Mouse (Mus musculus) forebrain, embryonic 14.5 days (tissue): ENCODE measurements at regions not wholly inside any gene's neighbourhood (a gene's known extent, or its start where the extent isn't known, plus 50 kb on each side); places are given as distances from the start of the nearest gene placed in this dataset.

Experiments used
- ATAC-seq: fragments of 200-750 bp; cut with Nextera tagmentation; 2 replicates; pipeline ENCODE4 v1.8.0; 2017; ENCODE audit warnings: mild to moderate bottlenecking, moderate library complexity
- DNase-seq: peaks from one replicate; pipeline ENCODE4 v3.0.0-alpha.2; 2015; ENCODE audit warnings: low spot score
- H3K27ac ChIP-seq: fragments of 300-500 bp; sonication (generic); 2 replicates; pipeline ENCODE4 v1.5.1; 2014; ENCODE audit warnings: low read depth, mild to moderate bottlenecking, control low read depth, low read length, moderate library complexity
- H3K27me3 ChIP-seq: fragments of 300-500 bp; sonication (generic); replicated peaks from 2 replicates; pipeline ENCODE4 v1.6.1; 2014; ENCODE audit warnings: low read length, control low read depth, mixed read lengths; ENCODE audit not compliant: control insufficient read depth, insufficient read depth
- H3K36me3 ChIP-seq: fragments of 300-500 bp; sonication (generic); 2 replicates; pipeline ENCODE4 v1.6.1; 2014; ENCODE audit warnings: low read length, control low read depth; ENCODE audit not compliant: control insufficient read depth, insufficient read depth
- H3K4me1 ChIP-seq: fragments of 300-500 bp; sonication (generic); 2 replicates; pipeline ENCODE4 v1.6.1; 2014; ENCODE audit warnings: antibody characterized with exemption, low read length, control low read depth; ENCODE audit not compliant: control insufficient read depth, insufficient read depth
- H3K4me2 ChIP-seq: fragments of 300-500 bp; sonication (generic); 2 replicates; pipeline ENCODE4 v1.6.1; 2014; ENCODE audit warnings: mild to moderate bottlenecking, control low read depth, low read length
- H3K4me3 ChIP-seq: fragments of 300-500 bp; sonication (generic); 2 replicates; pipeline ENCODE4 v1.5.1; 2014; ENCODE audit warnings: low read depth, low read length, control low read depth
- H3K9ac ChIP-seq: fragments of 300-500 bp; sonication (generic); 2 replicates; pipeline ENCODE4 v1.6.1; 2014; ENCODE audit warnings: mild to moderate bottlenecking, low read length, control low read depth, moderate library complexity
- H3K9me3 ChIP-seq: fragments of 300-500 bp; sonication (generic); replicated peaks from 2 replicates; pipeline ENCODE4 v1.6.1; 2016; ENCODE audit warnings: low read length, control low read depth, mixed read lengths; ENCODE audit not compliant: control insufficient read depth
- WGBS: fragments of 180-500 bp; shearing (Covaris S2); extraction: QIAGEN DNeasy Blood & Tissue Kit; methylation state at CpG from one replicate; pipeline ENCODE4 v1.1.7; 2014; 5-methylcytosine and 5-hydroxymethylcytosine counted together

GRCm38 (mm10) chr14:86290556-86290955 lies 850.5 kb downstream of the Diaph3 start:
- no peak overlapping the region for H3K9ac ChIP-seq
- H3K9me3 ChIP-seq, result no peaks in the 10 kb centered on the region
- no peak overlapping the region for H3K4me2 ChIP-seq
- ATAC-seq, result no peak
- WGBS, result 90% methylated on average over 3 of the region's 3 CpGs
- H3K4me1 ChIP-seq, result no peaks in the 10 kb centered on the region
- H3K27ac ChIP-seq, result no peak overlapping the region
- DNase-seq, result no peak
- H3K27me3 ChIP-seq, result no peaks in the 10 kb centered on the region
- H3K4me3 ChIP-seq, result no peak overlapping the region
- no peaks in the 10 kb centered on the region for H3K36me3 ChIP-seq

- H3K9me3 ChIP-seq, result no peaks in the 10 kb centered on the region
- 0 out of 2 replicates have a peak, but pooled peaks cover 3% of the 10 kb centered on the region for H3K4me1 ChIP-seq
- H3K27me3 ChIP-seq, result no peaks in the 10 kb centered on the region
- H3K9ac ChIP-seq, result no peak overlapping the region
- WGBS, result 36% methylated on average over 8 of the region's 8 CpGs
- H3K36me3 ChIP-seq, result no peaks in the 10 kb centered on the region
- H3K27ac ChIP-seq, result no peak overlapping the region
- DNase-seq (peak; percentile 81), ATAC-seq (peak; percentile 88)
- peak overlapping the region; percentile 4; the same call in 1 of the 2 replicates for H3K4me2 ChIP-seq
- H3K4me3 ChIP-seq, result no peak overlapping the region
Observed at GRCm38 (mm10) chr14:86261640-86262230, 879.3 kb downstream of the Diaph3 start.

GRCm38 (mm10) chr14:86254196-86254595 lies 886.8 kb downstream of the Diaph3 start:
- Histone ChIP-seq H3K4me1 (no peaks in the 10 kb centered on the region), H3K36me3 (no peaks in the 10 kb centered on the region), H3K27ac (no peak overlapping the region), H3K9me3 (no peaks in the 10 kb centered on the region), H3K27me3 (no peaks in the 10 kb centered on the region), H3K9ac (no peak overlapping the region), H3K4me3 (no peak overlapping the region), H3K4me2 (no peak overlapping the region)
- ATAC-seq (no peak), DNase-seq (no peak)
- whole genome bisulfite sequencing, result 74% methylated on average over 1 of the region's 1 CpGs

GRCm38 (mm10) chr14:86251617-86252016 lies 889.4 kb downstream of the Diaph3 start:
- ATAC-seq (no peak), DNase-seq (no peak)
- H3K9me3 ChIP-seq, result no peaks in the 10 kb centered on the region
- H3K27ac ChIP-seq, result no peak overlapping the region
- no peaks in the 10 kb centered on the region for H3K4me1 ChIP-seq
- H3K4me3 ChIP-seq, result no peak overlapping the region
- no peaks in the 10 kb centered on the region for H3K27me3 ChIP-seq
- no peak overlapping the region for H3K4me2 ChIP-seq
- no peak overlapping the region for H3K9ac ChIP-seq
- no peaks in the 10 kb centered on the region for H3K36me3 ChIP-seq

GRCm38 (mm10) chr14:86247686-86248085 lies 893.3 kb downstream of the Diaph3 start:
- H3K36me3 ChIP-seq, result no peaks in the 10 kb centered on the region
- DNase-seq (no peak), ATAC-seq (no peak)
- no peak overlapping the region for H3K27ac ChIP-seq
- no peaks in the 10 kb centered on the region for H3K4me1 ChIP-seq
- no peak overlapping the region for H3K4me2 ChIP-seq
- no peak overlapping the region for H3K9ac ChIP-seq
- H3K27me3 ChIP-seq, result no peaks in the 10 kb centered on the region
- no peaks in the 10 kb centered on the region for H3K9me3 ChIP-seq
- H3K4me3 ChIP-seq, result no peak overlapping the region
- WGBS, result 85% methylated on average over 4 of the region's 4 CpGs

GRCm38 (mm10) chr14:86246770-86247169 lies 894.3 kb downstream of the Diaph3 start:
- Histone ChIP-seq H3K9me3 (no peaks in the 10 kb centered on the region), H3K27me3 (no peaks in the 10 kb centered on the region), H3K36me3 (no peaks in the 10 kb centered on the region), H3K27ac (no peak overlapping the region), H3K9ac (no peak overlapping the region), H3K4me2 (no peak overlapping the region), H3K4me1 (no peaks in the 10 kb centered on the region), H3K4me3 (no peak overlapping the region)
- DNase-seq, result peak; percentile 59
- 72% methylated on average over 8 of the region's 8 CpGs for WGBS
- peak; percentile 55; the same call in 1 of the 2 replicates for ATAC-seq

GRCm38 (mm10) chr14:86243662-86244061 lies 897.4 kb downstream of the Diaph3 start:
- Histone ChIP-seq H3K9me3 (no peaks in the 10 kb centered on the region), H3K4me2 (no peak overlapping the region), H3K4me1 (no peaks in the 10 kb centered on the region), H3K4me3 (no peak overlapping the region), H3K27me3 (no peaks in the 10 kb centered on the region), H3K36me3 (no peaks in the 10 kb centered on the region), H3K9ac (no peak overlapping the region), H3K27ac (no peak overlapping the region)
- peak; percentile 30; the same call in 1 of the 2 replicates for ATAC-seq
- no peak for DNase-seq
- 77% methylated on average over 1 of the region's 1 CpGs for WGBS

GRCm38 (mm10) chr14:86242836-86243235 lies 898.2 kb downstream of the Diaph3 start:
- H3K4me3 ChIP-seq, result no peak overlapping the region
- no peak overlapping the region for H3K4me2 ChIP-seq
- no peaks in the 10 kb centered on the region for H3K36me3 ChIP-seq
- H3K4me1 ChIP-seq, result no peaks in the 10 kb centered on the region
- H3K27ac ChIP-seq, result no peak overlapping the region
- ATAC-seq, result peak; percentile 56
- peak; percentile 64 for DNase-seq
- 18% methylated on average over 1 of the region's 1 CpGs for WGBS
- H3K27me3 ChIP-seq, result no peaks in the 10 kb centered on the region
- H3K9me3 ChIP-seq, result no peaks in the 10 kb centered on the region
- no peak overlapping the region for H3K9ac ChIP-seq

- H3K27ac ChIP-seq, result no peak overlapping the region
- no peak for ATAC-seq
Observed at GRCm38 (mm10) chr14:86239090-86239489, 901.9 kb downstream of the Diaph3 start.

More at GRCm38 (mm10) chr14:86239090-86239489, 901.9 kb downstream of the Diaph3 start:
- Histone ChIP-seq H3K9me3 (no peaks in the 10 kb centered on the region), H3K27me3 (no peaks in the 10 kb centered on the region), H3K9ac (no peak overlapping the region), H3K36me3 (no peaks in the 10 kb centered on the region), H3K4me1 (no peaks in the 10 kb centered on the region), H3K4me3 (no peak overlapping the region), H3K4me2 (no peak overlapping the region)
- 35% methylated on average over 2 of the region's 2 CpGs for WGBS
- DNase-seq, result peak; percentile 51
